Mouse (Mus musculus): ENCODE results near the gene Bdh2.
A peak's percentile ranks its signal among the peaks of the same experiment; 100 is the strongest.

GRCm38 (mm10) chr3:135307411-135308259, 26.6 kb downstream of the Bdh2 start, which contains the start of gene Slc9b2:
- no peak for TF ChIP-seq EP300 (IDR thresholded peaks at IDR 0.05; ENCODE audit: low read depth in 1 of 2, low read length in 2 of 2)
- no peak for TF ChIP-seq ZMIZ1 (IDR thresholded peaks at IDR 0.05; ENCODE audit: low read depth, low read length)
- 0 out of 2 replicates have a peak, but pooled peaks have one; percentile 37 for TF ChIP-seq HCFC1 (IDR thresholded peaks at IDR 0.05; ENCODE audit: low read depth, low read length)
- no peak for TF ChIP-seq CTCF (IDR thresholded peaks at IDR 0.05 in 2 of 3, conservative IDR thresholded peaks at IDR 0.05 in 1 of 3; ENCODE audit: control insufficient read depth in 1 of 3, insufficient read depth in 1 of 3, low read depth in 2 of 3, low read length in 3 of 3, poor library complexity in 1 of 3, severe bottlenecking in 1 of 3)
- TF ChIP-seq E2F4 (IDR thresholded peaks at IDR 0.05; ENCODE audit: borderline replicate concordance, low read depth, low read length), result no peak
- TF ChIP-seq BHLHE40 (IDR thresholded peaks at IDR 0.05; ENCODE audit: borderline replicate concordance, low read depth, low read length), result no peak
- TF ChIP-seq CHD2 (IDR thresholded peaks at IDR 0.05; ENCODE audit: low read length), result no peak
